Mouse (Mus musculus): ENCODE results near the gene Pigl.

DNA sequence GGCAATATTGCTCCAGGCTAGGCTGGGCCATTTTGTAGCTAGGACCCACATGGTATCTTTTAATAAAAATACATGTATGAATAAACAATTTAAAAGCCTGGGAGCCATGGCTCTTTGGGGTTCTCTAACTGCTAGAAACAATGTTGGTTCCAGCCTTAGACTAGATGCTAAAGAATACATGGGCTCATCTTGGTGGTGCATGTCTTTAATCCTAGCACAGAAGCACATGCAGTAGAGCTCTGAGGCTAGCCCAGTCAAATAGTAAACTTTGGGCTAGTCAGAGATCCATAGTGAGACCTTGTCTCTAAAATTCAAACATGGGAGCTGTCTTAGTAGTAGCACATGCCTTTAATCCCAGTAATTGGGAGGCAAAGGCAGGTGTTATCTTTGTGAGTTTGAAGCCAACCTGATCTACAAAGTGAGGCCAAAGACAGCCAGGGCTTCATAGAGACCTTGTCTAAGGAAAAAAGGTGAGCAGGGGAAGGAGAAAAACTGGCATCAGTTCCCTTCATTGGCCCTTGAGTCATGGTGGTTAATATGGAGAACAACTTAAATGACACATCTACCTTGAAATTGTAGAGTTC lies 96.8 kb downstream of the Pigl start:
- TF ChIP-seq POLR2A (IDR thresholded peaks at IDR 0.05; ENCODE audit: insufficient read depth, low read depth, low read length) (no peak), CTCF (IDR thresholded peaks at IDR 0.05) (no peak), EP300 (IDR thresholded peaks at IDR 0.05; ENCODE audit: insufficient read depth, low read depth, low read length) (no peak)

Data from heart, adult 2 months (tissue).